Mouse (Mus musculus) cerebellum, adult 11-12 months (tissue): Measurements from ENCODE around the gene Ugt1a6b.
"Not testable (repeated sequence)": the region's sequence is repeated elsewhere in the genome, so short reads cannot be mapped to it uniquely, and the experiment has no call there.

ENCODE experiments used
- DNase-seq: peaks from one replicate; pipeline ENCODE4 v3.0.0; 2022

Gene Ugt1a6b

DNA sequence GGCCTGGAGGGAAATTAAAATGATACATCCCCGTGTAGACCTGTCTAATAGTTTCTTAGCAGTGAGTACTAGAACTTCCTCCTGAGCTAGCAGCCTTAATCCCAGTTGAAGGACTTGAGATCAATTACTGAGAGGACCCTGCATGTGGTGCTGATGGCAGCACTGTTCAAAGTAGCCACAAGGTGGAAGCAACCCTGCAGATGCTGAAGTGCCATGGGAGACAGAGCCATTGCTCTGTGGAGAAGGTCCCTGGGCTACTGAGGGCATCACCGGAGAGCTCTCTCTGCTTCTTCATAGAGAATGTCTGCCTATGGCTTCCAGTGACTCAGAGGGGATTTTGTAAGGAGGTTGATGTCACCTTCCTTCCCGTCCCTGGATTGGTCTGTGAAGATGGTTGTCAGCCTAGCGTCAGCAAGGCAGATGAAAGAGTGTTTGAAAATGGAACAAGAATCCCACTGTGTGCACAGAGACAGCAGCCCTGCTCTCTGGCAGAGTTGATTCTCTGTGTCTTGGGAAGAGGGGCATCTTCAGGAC, 22.8 kb downstream of the Ugt1a6b start:
- not testable (repeated sequence) for DNase-seq

DNA sequence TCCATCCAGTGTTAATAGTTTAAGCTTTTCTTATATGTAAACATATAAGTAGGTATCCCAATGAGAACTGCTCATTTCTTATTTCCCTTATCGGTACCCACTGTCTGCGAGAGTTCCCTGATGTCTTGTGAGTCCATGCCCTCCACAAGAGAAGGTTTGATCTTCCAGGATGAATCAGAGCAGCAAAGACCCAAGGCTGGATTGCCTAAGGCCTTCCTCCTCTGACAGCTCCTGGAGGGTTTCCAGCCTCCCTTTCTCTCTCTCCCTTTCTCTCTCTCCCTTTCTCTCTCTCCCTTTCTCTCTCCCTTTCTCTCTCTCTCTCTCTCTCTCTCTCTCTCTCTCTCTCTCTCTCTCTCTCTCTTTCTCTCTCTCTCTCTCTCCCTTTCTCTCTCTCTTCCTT, 26.0 kb downstream of the Ugt1a6b start:
- DNase-seq, result not testable (repeated sequence)

DNA sequence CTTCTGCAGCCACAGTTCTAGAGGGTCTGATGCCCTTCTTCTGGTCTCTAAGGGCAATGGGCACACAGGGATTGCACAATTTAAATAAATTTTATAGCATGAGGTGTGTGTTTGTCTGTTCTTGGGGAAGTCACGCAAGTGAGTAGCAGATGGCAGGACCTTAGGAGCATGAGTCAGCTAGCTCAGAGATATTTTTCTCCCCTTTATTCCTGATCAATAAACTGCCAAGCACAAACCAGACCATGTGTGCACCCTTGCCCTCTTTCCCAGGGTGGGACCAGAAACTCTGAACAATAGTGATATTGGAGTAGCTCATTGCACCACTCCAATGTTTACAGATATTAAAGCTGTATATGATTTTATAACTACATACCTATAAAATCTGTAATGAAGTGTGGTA, 27.2 kb downstream of the Ugt1a6b start:
- not testable (repeated sequence) for DNase-seq

DNA sequence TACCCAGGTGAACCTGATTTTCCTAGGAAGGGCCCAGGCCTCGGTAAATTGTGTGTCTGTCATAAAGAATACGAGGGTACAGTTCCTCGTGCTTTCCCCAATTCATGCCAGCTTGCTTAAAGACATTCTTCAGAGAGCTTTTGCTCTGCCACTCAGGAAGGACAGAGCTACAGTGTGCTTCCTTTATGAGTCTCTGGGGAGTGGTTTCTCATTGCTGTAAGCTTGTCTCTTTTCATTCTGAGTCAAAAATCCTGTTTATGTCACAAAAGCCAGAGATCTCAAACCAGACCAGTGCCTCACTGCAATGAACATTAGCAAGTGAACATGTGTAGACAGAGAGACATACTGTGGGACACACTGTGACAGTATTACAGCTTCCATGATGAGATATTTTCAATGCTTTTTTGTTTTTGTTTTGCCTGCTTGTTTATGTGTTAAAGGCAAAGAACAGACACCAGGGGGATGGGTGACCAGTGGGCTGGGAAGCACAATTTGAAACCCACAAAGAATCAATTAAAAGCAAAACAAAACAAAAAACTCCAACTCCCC, 30.9 kb downstream of the Ugt1a6b start:
- no peak for DNase-seq

DNA sequence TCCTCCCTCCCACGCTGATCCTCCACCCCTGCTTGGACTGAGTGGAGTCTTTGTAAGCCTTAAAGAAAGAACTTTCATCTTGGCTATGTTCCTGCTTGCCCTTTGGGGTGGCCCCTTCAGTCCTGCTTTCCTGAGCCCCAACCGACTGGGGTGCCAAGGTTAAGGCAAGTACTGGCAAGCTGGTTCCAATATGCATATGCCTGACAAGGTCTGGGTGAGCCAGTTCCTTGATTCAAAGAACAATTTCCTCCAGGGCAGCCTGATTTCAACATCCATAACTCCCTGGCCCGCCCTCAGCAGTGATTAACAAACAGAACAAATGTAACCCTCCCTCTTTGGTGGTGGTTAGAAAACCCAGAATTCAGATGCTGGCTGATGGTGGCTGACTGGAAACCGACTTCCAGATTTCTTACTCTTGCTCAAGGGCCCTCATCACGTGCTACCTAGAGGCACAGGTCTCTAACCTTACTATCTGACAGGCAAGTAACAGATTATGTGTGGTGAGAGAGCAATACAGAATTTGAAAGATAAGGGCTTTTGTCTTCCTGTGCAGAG, 31.5 kb downstream of the Ugt1a6b start, which contains the start of gene Ugt1a6a:
TSS of gene Ugt1a6a (plus strand) at position 353 of the 555 bp plus-strand sequence.
- DNase-seq, result not testable (repeated sequence)

DNA sequence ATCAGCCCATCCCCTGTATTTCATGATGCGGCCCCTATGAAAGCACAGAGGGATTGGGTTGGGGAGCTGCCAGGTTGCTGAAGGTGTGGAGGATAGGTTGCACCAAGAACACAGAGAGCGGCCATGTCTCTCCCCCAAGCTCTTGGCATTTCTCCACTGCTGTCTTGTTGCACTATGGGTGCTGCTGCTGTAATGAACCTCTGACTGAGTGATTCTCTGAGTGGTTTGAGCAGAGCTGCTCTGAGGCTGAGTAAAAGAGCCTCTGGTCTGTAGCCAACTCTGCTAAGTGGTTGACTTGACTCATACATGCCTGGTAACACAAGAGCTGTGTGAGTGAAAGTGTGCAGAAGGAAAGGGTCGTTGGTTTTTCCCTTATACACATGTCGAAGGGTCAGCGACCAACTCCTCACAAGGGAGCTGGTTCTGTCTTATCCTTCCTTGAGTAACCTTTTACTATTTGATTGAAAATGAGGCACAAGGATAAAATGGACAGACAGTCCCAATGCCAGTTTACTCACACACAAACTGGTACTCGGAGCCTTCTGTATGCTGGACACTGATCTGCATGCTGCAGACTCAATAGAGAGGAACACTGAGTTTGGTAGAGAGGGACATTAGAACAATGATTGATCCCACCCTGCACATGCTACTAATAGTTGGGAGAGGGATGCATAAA, 32.3 kb downstream of the Ugt1a6b start:
- not testable (repeated sequence) for DNase-seq

DNA sequence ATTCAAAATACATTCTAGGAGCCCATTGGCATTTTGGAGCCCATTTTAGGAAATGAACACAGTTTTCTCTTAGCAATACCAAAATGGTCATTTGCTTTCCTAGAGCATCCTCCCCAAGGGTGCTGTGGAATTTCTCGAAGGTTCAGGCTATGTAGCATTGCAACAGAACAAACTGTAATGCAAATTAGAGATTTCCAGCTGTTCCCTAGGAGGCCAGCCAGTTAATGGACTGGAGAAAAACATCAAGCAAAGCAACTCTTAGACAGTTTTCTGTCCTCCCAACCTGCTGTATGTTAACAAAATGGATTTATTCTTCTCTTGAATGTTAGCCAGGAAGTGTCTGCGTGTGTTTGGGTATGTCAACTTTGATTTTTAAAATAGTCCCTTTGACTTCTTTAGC, 33.6 kb downstream of the Ugt1a6b start:
- no peak for DNase-seq

DNA sequence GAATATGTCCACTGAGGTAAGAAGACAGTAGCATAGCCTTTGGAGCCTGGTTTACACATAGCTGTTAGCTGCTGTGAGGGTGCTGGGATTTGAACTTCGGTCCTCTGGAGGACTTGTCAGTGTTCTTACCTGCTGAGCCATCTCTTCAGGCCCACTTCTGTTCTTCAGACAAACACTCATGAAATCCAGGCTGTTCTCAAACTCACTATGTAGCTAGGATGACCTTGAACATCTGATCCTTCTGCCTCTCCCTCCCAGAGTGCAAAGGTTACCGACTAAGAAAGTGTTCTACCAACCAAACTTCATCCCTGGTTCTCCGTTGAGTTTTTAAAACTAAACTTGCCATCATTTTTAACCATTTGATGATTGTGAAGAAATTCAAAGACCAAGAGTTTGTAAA, 34.2 kb downstream of the Ugt1a6b start:
- no peak for DNase-seq

DNA sequence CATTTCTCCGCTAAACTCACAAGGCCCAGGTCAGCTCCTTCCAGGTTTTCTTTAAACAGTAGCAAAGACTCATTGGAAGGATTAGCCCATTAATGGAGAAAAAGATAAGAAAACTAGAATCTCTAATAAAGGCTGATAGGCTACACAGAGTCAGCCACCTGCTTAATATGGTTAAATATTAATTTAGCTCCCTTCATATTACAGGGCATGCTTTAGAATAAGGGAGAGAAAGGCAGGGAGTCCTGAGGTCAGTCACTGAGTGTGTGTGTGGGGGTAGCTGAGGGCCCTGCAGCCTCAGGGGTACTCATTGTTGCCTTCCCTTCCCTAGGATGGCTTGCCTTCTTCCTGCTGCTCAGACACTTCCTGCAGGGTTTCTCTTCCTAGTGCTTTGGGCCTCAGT, 35.1 kb downstream of the Ugt1a6b start:
- DNase-seq, result no peak

DNA sequence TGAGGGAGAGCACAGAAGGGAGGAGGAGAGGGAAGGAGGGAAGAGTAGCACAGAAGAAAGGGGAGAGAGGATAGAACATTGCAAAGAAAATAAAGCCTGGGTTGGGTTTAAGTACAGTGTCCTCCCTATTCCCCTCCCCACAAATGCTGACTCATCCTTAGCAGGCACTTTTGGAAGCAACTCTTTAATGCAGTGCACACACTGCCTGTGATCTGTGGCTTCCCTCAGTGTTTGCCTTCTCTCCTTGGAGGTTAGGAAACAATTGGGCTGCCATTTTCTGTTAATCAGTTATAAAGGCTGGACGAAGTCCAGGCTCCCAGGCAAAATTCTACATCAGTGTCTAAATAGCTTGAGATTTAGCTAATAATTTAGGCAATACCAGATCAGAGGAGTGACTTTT, 37.4 kb downstream of the Ugt1a6b start:
- not testable (repeated sequence) for DNase-seq

DNA sequence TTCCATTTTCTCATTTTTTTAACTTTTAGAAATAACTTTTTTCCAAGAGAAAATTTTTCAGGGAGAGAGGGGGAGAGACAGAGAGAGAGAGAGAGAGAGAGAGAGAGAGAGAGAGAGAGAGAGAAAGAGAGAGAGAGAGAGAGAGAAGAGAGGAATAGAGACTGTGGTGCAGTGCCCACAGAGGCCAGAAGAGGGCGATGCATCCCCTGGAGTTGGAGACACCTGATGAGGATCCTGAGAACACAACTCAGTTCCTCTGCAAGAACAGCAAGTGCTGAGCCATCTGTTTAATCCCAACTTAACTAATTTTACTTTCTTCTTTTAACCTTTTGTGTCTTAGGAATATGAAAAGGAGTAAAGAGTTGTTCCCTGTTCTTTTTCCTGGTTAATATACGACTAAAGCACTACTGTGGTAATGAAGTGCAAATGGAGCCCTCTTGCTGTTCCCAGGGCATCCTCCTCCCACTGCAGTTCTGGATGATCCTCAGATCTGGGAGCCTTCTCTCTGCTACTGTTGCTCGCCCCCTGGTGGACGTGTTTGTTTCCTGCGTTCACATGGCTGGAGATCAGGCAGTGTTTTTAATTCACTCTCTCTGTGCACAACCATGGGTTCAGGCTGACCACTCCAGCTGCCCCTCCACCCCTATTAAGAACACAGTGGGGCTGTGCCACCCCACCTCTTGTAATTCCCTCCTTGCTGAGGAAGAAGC, 41.1 kb downstream of the Ugt1a6b start:
- DNase-seq, result peak; percentile 14

DNA sequence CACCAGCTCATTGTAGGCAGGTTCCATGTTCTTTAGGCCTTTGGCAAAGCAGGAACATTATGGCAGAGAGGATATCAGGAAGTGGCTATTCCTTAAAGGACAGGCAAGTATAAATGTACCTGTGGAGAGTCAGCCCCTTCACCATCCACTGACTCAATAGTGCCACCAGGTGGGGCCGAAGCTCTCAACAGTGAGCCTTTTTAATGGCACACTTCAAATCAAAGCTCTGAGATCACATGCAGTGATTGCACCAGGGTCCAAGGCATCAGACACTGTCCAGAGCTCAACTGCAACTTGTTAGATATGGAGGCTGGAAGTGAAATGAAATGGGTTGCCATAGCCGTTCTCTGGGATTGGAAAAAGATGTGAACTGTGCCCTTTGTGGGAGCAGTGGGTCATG, 42.2 kb downstream of the Ugt1a6b start:
- DNase-seq, result not testable (repeated sequence)

DNA sequence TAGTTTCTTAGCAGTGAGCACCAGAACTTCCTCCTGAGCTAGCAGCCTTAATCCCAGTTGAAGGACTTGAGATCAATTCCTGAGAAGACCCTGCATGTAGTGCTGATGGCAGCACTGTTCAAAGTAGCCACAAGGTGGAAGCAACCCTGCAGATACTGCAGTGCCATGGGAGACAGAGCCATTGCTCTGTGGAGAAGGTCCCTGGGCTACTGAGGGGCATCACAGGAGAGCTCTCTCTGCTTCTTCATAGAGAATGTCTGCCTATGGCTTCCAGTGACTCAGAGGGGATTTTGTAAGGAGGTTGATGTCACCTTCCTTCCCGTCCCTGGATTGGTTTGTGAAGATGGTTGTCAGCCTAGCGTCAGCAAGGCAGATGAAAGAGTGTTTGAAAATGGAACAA, 47.1 kb downstream of the Ugt1a6b start:
- DNase-seq, result not testable (repeated sequence)

DNA sequence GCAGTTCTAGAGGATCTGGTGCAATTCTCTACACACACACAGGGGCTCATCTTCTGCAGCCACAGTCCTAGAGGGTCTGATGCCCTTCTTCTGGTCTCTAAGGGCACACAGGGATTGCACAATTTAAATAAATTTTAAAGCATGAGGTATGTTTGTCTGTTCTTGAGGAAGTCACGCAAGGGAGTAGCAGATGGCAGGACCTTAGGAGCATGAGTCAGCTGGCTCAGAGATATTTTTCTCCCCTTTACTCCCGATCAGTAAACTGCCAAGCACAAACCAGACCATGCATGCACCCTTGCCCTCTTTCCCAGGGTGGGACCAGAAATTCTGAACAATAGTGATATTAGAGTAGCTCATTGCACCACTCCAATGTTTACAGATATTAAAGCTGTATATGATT, 55.4 kb downstream of the Ugt1a6b start:
- no peak for DNase-seq

DNA sequence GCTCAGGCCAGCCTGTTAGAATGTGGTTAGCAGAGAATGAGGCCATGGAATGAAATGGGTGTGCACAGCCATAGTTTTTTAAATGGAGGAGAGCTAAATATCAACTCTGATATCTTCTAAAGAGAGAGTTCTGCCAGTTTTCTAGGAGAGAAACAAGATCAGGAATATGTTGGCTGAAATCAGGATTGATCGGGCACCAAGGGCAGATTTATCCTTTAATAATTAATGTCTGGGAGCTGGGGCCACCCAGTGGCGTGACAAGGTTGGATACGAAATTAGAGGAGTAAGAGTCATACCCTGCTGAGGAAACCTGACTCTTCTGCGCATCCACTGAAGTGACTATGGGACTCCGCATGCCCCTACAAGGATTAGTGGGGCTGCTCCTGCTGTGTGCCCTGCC, 62.7 kb downstream of the Ugt1a6b start, which contains the start of gene Ugt1a5:
TSS of gene Ugt1a5 (plus strand) at position 302 of the 400 bp plus-strand sequence.
- no peak for DNase-seq

DNA sequence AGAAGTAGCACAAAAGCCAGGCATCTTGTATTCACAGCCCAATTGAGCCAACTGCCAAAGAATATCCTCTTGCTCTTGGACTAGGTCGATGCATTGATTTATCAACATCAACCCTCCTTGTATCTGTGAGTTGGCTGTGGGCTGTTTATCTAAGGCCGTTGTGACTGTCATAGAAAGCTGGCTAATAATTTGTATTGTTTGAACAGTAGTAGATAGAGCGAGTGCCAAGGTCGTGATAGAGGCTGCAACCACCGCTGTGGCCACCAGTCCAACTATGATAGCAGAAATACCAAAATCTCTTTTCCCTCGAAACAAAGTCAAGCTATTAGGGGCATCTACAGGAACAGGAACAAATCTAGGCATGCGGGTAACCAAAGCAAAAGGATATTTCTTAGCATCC, 69.1 kb downstream of the Ugt1a6b start:
- DNase-seq, result not testable (repeated sequence)

DNA sequence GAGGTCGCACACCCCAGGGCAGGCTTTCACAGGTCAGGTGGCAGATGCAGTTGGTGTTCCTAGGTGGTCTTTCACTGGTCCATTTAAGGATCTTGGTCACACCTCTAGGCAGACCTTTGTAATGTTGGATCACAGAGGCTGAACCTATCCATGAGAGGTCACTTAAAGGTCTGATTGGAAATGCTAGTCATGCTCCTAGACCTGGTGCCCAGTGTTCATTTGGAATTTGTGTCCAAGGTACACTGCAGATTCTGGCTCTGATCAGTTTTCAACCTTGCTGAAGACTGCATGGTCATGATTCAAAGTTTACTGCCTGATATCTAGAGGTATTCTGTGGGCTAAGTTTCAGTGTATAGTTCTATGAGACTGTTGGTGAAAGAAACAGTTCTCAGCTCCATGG, 76.6 kb downstream of the Ugt1a6b start:
- no peak for DNase-seq

DNA sequence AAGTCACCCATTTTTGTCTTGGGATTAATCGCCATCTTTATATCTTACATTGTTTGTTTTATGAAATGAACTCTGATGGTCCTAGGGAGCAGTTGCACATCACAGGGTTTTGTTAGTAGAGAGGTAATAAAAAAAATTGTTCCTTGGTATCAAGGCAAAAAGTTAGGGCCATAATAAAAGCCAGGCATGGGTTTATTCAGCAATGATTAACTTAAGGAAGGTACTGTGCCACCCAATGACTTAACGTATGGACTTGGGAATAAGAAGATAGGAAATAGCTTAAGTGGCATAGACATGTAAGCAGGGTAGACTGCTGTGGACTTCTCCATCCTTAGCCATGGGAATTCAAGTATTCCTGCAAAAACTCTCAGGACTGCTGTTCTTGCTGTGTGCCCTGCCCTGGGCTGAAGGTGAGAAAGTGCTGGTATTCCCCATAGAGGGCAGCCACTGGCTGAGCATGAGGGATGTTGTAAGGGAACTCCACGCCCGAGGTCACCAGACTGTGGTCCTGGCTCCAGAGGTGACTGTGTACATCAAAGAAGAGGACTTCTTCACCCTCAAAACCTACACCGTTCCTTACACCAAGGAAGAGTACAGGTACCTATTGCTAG, 83.4 kb downstream of the Ugt1a6b start:
- no peak for DNase-seq

DNA sequence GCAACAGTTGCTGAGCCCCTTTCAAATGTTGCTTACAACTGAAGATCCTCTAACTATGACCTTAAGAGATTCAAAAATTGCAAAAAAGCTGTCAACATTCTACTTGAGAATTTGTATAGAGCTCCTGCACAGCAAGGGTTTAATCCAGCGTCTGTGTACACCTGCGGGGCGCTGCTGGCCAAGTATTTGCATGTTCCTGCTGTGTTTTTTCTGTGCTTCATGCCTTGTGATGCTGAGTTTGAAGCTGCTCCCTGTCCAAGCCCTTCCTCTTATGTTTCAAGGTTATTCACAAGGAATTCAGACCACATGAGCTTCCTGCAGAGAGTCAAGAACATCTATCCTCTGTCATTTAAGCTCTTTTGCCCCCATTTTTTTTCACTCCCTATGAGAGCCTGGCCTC, 89.1 kb downstream of the Ugt1a6b start:
- DNase-seq, result no peak

DNA sequence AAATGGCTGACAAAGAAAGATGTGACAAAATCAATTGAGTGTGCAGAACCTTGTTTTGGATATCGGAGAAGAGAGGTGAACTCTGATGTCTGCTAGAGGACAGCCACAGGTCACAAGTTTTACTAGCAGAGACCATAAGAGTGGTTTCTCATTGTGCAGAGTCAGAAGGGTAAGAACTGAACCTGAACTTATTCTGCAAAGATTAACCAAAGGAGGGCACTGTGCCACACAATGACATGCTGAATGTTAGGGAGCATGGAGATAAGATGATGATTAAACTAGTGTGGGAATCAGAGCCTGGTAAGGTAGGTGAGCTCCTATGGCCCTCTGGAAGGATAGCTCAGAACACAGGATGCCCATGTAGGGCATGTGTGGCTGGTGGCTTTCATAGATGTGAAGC, 92.6 kb downstream of the Ugt1a6b start:
- no peak for DNase-seq

DNA sequence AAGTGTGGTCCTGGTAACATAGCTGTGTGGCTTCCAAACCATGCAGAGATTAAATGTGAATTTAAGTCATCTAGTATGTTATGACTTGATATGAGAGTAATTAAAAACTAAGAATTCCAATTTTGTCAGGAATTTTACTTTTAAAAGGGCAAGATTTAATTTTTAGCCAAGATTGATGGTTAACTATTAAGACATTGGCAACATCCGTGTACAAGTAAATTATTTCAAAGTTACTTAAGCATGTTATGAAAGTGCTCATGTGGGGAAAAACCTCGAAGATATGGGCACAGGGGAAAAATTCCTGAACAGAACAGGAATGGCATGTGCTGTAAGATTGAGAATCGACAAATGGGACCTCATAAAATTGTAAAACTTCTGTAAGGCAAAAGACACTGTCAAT, 94.4 kb downstream of the Ugt1a6b start:
- no peak for DNase-seq

DNA sequence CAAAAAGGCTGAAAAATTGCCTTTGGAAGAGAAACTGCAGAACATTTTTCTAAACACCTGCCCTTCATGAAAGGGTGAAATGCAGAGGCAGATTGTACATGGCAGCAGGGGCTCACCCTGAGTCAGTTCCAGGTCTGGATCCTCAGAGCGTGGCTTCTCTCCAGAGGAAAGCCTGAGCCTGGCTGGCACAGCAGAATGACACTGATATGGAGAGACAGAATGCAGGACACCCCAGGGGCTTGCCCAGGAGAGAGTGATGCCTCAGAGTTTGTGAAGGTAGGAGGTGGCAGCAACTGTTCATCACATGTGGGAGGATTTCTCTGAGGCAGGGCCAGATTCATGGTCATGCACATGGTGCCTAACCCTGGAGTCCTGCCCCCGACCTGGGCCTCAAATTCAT, 96.9 kb downstream of the Ugt1a6b start:
- peak; percentile 57 for DNase-seq

DNA sequence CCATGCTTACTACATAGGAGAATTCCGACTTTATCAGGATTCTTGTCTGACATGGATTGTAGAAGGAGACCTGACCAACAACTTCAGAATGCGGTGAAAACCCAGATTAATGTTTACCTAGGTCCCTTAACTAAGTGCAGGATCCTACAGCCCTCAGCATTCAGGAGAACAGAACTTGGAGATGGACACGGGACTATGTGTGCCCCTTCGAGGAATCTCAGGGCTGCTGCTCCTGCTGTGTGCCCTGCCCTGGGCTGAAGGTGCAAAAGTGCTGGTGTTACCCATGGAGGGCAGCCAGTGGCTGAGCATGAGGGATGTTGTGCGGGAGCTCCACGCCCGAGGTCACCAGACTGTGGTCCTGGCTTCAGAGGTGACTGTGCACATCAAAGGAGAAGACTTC, 97.4 kb downstream of the Ugt1a6b start, which contains the start of gene Ugt1a2:
TSS of gene Ugt1a2 (plus strand) at position 146 of the 400 bp plus-strand sequence.
- DNase-seq, result no peak
